Mouse (Mus musculus): ENCODE data around the gene Ppp1r14b. TPM values are rescaled to one million over a fixed set of nuclear protein-coding genes. Genes with fewer than 3 reads are reported as not detected.

Gene Ppp1r14b
- polyA plus RNA-seq, 1 experiment from 2014 or later: 221 TPM

DNA sequence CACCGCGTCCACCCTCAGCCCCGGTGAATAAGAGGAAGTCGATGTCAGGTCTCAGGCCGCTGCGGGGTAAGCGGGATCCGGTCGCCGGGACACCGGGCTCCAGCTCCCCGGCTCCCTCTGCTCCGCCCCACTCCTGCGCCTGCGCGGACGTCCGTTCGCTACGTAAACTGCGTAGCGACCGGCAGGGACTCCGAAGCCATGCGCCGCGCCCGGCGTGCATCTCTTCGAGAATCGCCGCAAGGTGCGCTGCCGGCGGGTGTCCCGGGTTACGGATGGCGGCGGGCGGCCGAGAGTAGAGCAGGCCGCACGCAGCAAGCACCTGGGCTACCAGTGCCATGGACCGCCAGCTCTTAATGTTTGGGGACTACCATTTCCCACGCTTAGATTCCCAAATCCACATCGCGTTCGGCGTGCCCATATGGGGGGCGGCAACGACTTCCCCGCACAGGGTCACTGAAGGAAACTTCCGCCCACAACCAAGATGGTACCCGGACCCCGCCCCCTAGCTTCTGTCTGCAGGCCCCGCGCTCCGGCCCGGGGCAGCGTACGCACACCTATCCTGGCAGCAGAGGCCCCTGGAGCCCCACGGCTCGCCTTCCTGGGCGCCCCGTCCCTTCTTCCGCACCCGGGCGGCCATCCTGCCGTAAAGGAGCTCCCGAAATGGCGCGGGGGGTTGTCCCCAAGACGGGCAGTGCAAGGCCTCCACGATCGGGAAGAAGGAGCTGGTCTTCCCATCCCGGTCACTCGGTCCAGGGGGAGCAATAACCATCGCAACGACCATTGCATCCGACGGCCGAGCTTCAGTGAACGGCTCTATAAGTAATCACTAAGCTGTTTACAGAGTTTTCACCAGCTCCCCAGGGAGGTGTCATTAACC, 33.2 kb upstream of the Ppp1r14b start, which contains the start of gene Bad:
Gene Bad (plus strand): TSS at position 490 of the 877 bp plus-strand sequence.
- H3K9me3 ChIP-seq (ENCODE audit: control insufficient read depth, low read length): no peaks in the 10 kb centered on the region
- H3K4me1 ChIP-seq (replicated peaks; ENCODE audit: control insufficient read depth, insufficient read depth, low read length): peaks cover 16% of the 10 kb centered on the region
- H3K4me3 ChIP-seq (ENCODE audit: low read depth, low read length): peak within 1 kb of the TSS; percentile 70
- peak; percentile 80 for ATAC-seq (replicated peaks; ENCODE audit: low FRiP score)
- DNase-seq (ENCODE audit: low spot score): peak; percentile 94
- under 1% methylated on average over 83 of the region's 83 CpGs for WGBS
- peak within 1 kb of the TSS; percentile 83 for H3K9ac ChIP-seq (ENCODE audit: low read depth, low read length)
- peak within 1 kb of the TSS; percentile 96 for H3K4me2 ChIP-seq
- 0 out of 2 replicates have a peak, but pooled peaks cover 3% of the 10 kb centered on the region for H3K36me3 ChIP-seq (ENCODE audit: control insufficient read depth, insufficient read depth, low read length)
- peak within 1 kb of the TSS; percentile 87 for H3K27ac ChIP-seq (ENCODE audit: low read depth, low read length)
- H3K27me3 ChIP-seq (replicated peaks; ENCODE audit: control insufficient read depth, insufficient read depth, low read length): no peaks in the 10 kb centered on the region

DNA sequence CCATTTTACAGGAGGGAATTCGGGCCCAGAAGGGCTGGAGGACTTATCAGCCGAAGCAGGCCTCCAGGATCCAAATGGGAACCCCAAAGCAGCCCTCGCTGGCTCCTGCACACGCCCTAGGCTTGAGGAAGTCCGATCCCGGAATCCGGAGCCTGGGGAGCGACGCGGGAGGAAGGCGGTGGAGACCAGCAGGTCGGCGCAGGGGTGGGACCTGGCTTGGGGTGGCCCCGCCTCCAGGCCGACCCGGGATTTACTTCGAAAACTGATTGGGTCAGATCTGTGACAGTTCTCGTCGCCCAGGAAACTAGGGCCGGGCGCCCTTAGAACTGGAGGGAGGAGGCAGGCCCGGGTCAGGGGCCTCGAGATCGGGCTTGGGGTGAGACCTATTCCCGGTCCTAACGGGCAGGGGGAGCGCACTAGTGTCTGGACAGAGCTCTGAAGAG, 32.5 kb upstream of the Ppp1r14b start, which contains the start of gene Gpr137:
Gene Gpr137 (minus strand): TSS at position 232 of the 443 bp plus-strand sequence.
- under 1% methylated on average over 27 of the region's 27 CpGs for WGBS

DNA sequence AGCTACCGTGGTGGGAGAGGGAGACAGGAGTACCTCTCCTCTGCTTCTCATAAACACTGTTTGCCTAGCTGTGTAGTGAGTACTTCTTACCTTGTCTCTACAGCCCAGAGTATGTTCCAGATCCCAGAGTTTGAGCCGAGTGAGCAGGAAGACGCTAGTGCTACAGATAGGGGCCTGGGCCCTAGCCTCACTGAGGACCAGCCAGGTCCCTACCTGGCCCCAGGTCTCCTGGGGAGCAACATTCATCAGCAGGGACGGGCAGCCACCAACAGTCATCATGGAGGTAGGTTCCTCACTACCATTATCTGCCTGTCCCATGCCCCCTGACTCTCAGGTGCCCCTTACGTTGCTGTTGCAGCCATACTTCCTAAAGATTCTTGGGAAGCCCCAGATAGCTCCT, 32.0 kb upstream of the Ppp1r14b start:
- Histone ChIP-seq H3K27ac (ENCODE audit: low read depth, low read length) (peak overlapping the region; percentile 87), H3K9ac (ENCODE audit: low read depth, low read length) (peak overlapping the region; percentile 83), H3K27me3 (replicated peaks; ENCODE audit: control insufficient read depth, insufficient read depth, low read length) (no peaks in the 10 kb centered on the region), H3K4me1 (replicated peaks; ENCODE audit: control insufficient read depth, insufficient read depth, low read length) (peaks cover 16% of the 10 kb centered on the region), H3K4me3 (ENCODE audit: low read depth, low read length) (peak overlapping the region; percentile 70), H3K4me2 (peak overlapping the region; percentile 96), H3K9me3 (ENCODE audit: control insufficient read depth, low read length) (no peaks in the 10 kb centered on the region), H3K36me3 (ENCODE audit: control insufficient read depth, insufficient read depth, low read length) (0 out of 2 replicates have a peak, but pooled peaks cover 3% of the 10 kb centered on the region)
- WGBS: 25% methylated on average over 5 of the region's 5 CpGs
- ATAC-seq (replicated peaks; ENCODE audit: low FRiP score): peak; percentile 11; the same call in 1 of the 2 replicates
- DNase-seq (ENCODE audit: low spot score): no peak

More for the DNA sequence above, 32.5 kb upstream of the Ppp1r14b start, which contains the start of gene Gpr137:
- peaks cover 16% of the 10 kb centered on the region for H3K4me1 ChIP-seq (replicated peaks; ENCODE audit: control insufficient read depth, insufficient read depth, low read length)
- no peaks in the 10 kb centered on the region for H3K9me3 ChIP-seq (ENCODE audit: control insufficient read depth, low read length)
- peak within 1 kb of the TSS; percentile 96 for H3K4me2 ChIP-seq
- peak; percentile 94 for DNase-seq (ENCODE audit: low spot score)
- H3K27ac ChIP-seq (ENCODE audit: low read depth, low read length): peak within 1 kb of the TSS; percentile 87
- ATAC-seq (replicated peaks; ENCODE audit: low FRiP score): peak; percentile 92
- peak within 1 kb of the TSS; percentile 70 for H3K4me3 ChIP-seq (ENCODE audit: low read depth, low read length)
- H3K36me3 ChIP-seq (ENCODE audit: control insufficient read depth, insufficient read depth, low read length): 0 out of 2 replicates have a peak, but pooled peaks cover 3% of the 10 kb centered on the region
- H3K9ac ChIP-seq (ENCODE audit: low read depth, low read length): peak within 1 kb of the TSS; percentile 83
- H3K27me3 ChIP-seq (replicated peaks; ENCODE audit: control insufficient read depth, insufficient read depth, low read length): no peaks in the 10 kb centered on the region

DNA sequence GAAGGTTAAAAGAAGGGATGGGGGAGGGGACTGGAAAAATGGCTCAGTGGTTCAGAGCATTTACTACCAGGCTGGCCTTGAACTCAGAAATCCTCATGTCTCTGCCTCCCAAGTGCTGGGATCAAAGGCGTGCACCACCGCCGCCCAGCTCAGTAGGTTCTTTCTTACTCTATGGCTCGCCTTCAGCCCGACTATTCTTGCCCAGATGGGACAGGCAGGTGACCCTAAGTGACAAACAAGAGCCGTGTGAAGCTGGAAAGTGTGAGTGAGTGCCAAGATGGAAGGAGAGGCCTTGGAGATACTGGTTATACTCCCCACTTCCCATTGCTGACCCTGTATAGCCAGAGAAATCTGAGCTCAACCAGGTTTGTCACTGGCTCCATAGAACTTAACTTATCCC, 31.1 kb upstream of the Ppp1r14b start:
- Histone ChIP-seq H3K4me2 (no peak overlapping the region), H3K9ac (ENCODE audit: low read depth, low read length) (no peak overlapping the region), H3K4me1 (replicated peaks; ENCODE audit: control insufficient read depth, insufficient read depth, low read length) (peaks cover 16% of the 10 kb centered on the region), H3K36me3 (ENCODE audit: control insufficient read depth, insufficient read depth, low read length) (0 out of 2 replicates have a peak, but pooled peaks cover 3% of the 10 kb centered on the region), H3K27ac (ENCODE audit: low read depth, low read length) (no peak overlapping the region), H3K27me3 (replicated peaks; ENCODE audit: control insufficient read depth, insufficient read depth, low read length) (no peaks in the 10 kb centered on the region), H3K4me3 (ENCODE audit: low read depth, low read length) (no peak overlapping the region), H3K9me3 (ENCODE audit: control insufficient read depth, low read length) (no peaks in the 10 kb centered on the region)
- WGBS: 88% methylated on average over 6 of the region's 6 CpGs
- ATAC-seq (replicated peaks; ENCODE audit: low FRiP score) (no peak), DNase-seq (ENCODE audit: low spot score) (no peak)

DNA sequence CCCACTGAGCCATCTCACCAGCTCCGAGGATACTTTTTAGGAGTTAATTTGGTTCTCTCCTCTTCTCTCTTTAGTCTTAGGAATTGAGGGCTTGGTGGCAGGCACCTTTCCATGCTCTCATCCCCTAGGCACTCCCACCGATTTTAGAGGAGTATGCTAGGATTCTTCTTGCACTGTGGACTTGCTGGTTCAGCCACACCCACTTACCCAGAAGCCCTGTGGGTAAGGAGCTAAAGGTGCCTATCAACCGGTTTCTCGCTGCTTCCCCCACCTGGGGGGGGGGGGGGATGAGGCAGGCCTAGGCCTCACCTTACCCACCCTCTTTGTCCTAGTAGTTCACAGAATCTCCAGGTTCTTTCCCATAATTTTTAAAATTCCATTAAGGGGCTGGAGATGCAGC, 27.0 kb upstream of the Ppp1r14b start:
- WGBS: 56% methylated on average over 4 of the region's 4 CpGs

DNA sequence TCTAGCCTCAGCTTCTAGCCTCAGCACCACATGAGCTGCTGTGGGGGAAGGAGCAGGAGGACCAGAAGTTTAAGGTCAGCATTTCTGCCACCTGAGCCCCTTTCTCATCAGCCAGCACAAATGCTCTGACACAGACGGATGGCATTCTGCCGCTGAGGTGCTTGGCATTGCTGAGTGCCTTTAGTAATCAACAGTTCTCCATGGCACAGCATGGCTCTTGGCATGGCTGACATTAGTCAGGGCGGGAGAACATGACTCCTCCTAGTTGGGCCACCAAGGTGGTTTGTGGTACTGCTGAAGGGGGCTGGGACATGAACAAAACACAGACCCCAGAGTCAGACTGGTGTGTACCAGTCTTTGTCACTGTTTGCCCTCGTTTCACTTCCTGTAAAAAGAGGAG, 26.6 kb upstream of the Ppp1r14b start:
- 83% methylated on average over 4 of the region's 4 CpGs for WGBS
- H3K27me3 ChIP-seq (replicated peaks; ENCODE audit: control insufficient read depth, insufficient read depth, low read length): no peaks in the 10 kb centered on the region
- DNase-seq (ENCODE audit: low spot score): no peak
- H3K9ac ChIP-seq (ENCODE audit: low read depth, low read length): no peak overlapping the region
- no peak overlapping the region for H3K4me2 ChIP-seq
- H3K4me3 ChIP-seq (ENCODE audit: low read depth, low read length): no peak overlapping the region
- peaks cover 26% of the 10 kb centered on the region for H3K4me1 ChIP-seq (replicated peaks; ENCODE audit: control insufficient read depth, insufficient read depth, low read length)
- ATAC-seq (replicated peaks; ENCODE audit: low FRiP score): no peak
- no peaks in the 10 kb centered on the region for H3K9me3 ChIP-seq (ENCODE audit: control insufficient read depth, low read length)
- 0 out of 2 replicates have a peak, but pooled peaks cover 3% of the 10 kb centered on the region for H3K36me3 ChIP-seq (ENCODE audit: control insufficient read depth, insufficient read depth, low read length)
- no peak overlapping the region for H3K27ac ChIP-seq (ENCODE audit: low read depth, low read length)

More for the DNA sequence above, 27.0 kb upstream of the Ppp1r14b start:
- Histone ChIP-seq H3K36me3 (ENCODE audit: control insufficient read depth, insufficient read depth, low read length) (0 out of 2 replicates have a peak, but pooled peaks cover 3% of the 10 kb centered on the region), H3K9me3 (ENCODE audit: control insufficient read depth, low read length) (no peaks in the 10 kb centered on the region), H3K4me1 (replicated peaks; ENCODE audit: control insufficient read depth, insufficient read depth, low read length) (peaks cover 26% of the 10 kb centered on the region), H3K4me3 (ENCODE audit: low read depth, low read length) (no peak overlapping the region), H3K27ac (ENCODE audit: low read depth, low read length) (no peak overlapping the region), H3K27me3 (replicated peaks; ENCODE audit: control insufficient read depth, insufficient read depth, low read length) (no peaks in the 10 kb centered on the region), H3K9ac (ENCODE audit: low read depth, low read length) (no peak overlapping the region), H3K4me2 (no peak overlapping the region)
- ATAC-seq (replicated peaks; ENCODE audit: low FRiP score) (no peak), DNase-seq (ENCODE audit: low spot score) (no peak)

DNA sequence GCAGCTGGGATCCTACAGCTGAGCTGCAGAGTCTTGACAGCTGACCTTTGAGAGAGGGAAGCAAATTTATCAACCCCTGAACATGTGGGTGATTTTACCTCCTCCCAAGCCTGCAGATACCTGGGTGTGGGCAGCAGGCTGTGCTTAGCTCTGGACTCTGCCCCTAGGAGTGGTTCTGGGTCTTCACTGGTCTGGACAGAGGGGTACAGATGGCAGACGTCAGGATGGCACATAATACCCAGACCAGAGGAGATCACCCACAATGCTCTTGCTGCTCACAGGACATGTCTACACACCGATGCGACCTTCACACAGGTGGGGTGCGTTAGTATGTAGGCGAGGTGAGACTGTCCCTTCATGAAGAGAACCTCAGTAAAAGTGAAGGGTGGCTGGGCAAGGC, 25.2 kb upstream of the Ppp1r14b start:
- H3K27me3 ChIP-seq (replicated peaks; ENCODE audit: control insufficient read depth, insufficient read depth, low read length): no peaks in the 10 kb centered on the region
- peaks cover 6% of the 10 kb centered on the region; the same call in 1 of the 2 replicates for H3K36me3 ChIP-seq (ENCODE audit: control insufficient read depth, insufficient read depth, low read length)
- ATAC-seq (replicated peaks; ENCODE audit: low FRiP score) (no peak), DNase-seq (ENCODE audit: low spot score) (no peak)
- no peak overlapping the region for H3K4me3 ChIP-seq (ENCODE audit: low read depth, low read length)
- peak overlapping the region; percentile 98 for H3K4me2 ChIP-seq
- H3K27ac ChIP-seq (ENCODE audit: low read depth, low read length): no peak overlapping the region
- peaks cover 27% of the 10 kb centered on the region for H3K4me1 ChIP-seq (replicated peaks; ENCODE audit: control insufficient read depth, insufficient read depth, low read length)
- 0 out of 2 replicates have a peak overlapping the region, but pooled peaks have one; percentile 1 for H3K9ac ChIP-seq (ENCODE audit: low read depth, low read length)
- 88% methylated on average over 5 of the region's 5 CpGs for WGBS
- H3K9me3 ChIP-seq (ENCODE audit: control insufficient read depth, low read length): no peaks in the 10 kb centered on the region

DNA sequence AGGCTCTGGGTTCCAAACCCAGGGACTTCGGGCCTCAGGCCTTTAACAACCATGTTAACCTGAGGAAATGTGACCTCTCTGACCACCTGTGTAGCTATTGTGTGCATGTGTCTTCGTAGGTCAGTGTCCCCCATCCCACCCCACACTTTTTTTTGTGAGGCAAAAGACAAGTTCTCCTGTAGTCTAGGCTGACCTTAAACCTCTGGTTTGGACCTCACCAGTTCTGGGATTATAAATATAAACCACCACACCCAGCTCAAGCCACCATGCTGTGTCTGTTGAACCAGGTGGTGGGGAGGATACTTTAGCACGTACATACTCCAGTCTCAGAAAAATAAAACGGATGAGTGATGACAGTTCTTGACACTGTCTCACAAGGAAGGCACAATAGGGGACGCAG, 24.8 kb upstream of the Ppp1r14b start:
- Histone ChIP-seq H3K27ac (ENCODE audit: low read depth, low read length) (no peak overlapping the region), H3K9ac (ENCODE audit: low read depth, low read length) (peak overlapping the region; percentile 89), H3K4me1 (replicated peaks; ENCODE audit: control insufficient read depth, insufficient read depth, low read length) (peaks cover 27% of the 10 kb centered on the region), H3K9me3 (ENCODE audit: control insufficient read depth, low read length) (no peaks in the 10 kb centered on the region), H3K4me3 (ENCODE audit: low read depth, low read length) (peak overlapping the region; percentile 64), H3K36me3 (ENCODE audit: control insufficient read depth, insufficient read depth, low read length) (peaks cover 9% of the 10 kb centered on the region; the same call in 1 of the 2 replicates), H3K27me3 (replicated peaks; ENCODE audit: control insufficient read depth, insufficient read depth, low read length) (no peaks in the 10 kb centered on the region), H3K4me2 (peak overlapping the region; percentile 98)
- no peak for ATAC-seq (replicated peaks; ENCODE audit: low FRiP score)
- DNase-seq (ENCODE audit: low spot score): no peak
- 62% methylated on average over 5 of the region's 5 CpGs for WGBS

All from liver, embryonic 11.5 days (tissue).